Mouse (Mus musculus): ENCODE data around the gene Stard5.

GRCm38 (mm10) chr7:83611886-83612285, 19.9 kb upstream of the Stard5 start:
- TF ChIP-seq EP300 (IDR thresholded peaks at IDR 0.05) (no peak), CTCF (IDR thresholded peaks at IDR 0.05) (no peak)

Measured in lung, postnatal 0 days (tissue).